Mouse (Mus musculus) lung, embryonic 14.5 days (tissue): Measurements from ENCODE around the gene Zglp1. TPM values are rescaled to one million over a fixed set of nuclear protein-coding genes. Genes with fewer than 3 reads are reported as not detected.

Source experiments
- ATAC-seq: fragments of 200-750 bp; cut with Nextera tagmentation; 2 replicates; pipeline ENCODE4 v1.8.0; 2017; ENCODE audit warnings: mild to moderate bottlenecking, moderate TSS enrichment, moderate library complexity; ENCODE audit not compliant: insufficient read depth
- DNase-seq: peaks from one replicate; pipeline ENCODE4 v3.0.0-alpha.2; 2015
- H3K27ac ChIP-seq: fragments of 300-500 bp; sonication (generic); 2 replicates; pipeline ENCODE4 v1.5.1; 2014; ENCODE audit warnings: low read depth, mild to moderate bottlenecking, moderate library complexity
- H3K27me3 ChIP-seq: fragments of 300-500 bp; sonication (generic); 2 replicates; pipeline ENCODE4 v1.6.1; 2014; ENCODE audit warnings: low read length, control low read depth; ENCODE audit not compliant: insufficient read depth
- H3K36me3 ChIP-seq: fragments of 300-500 bp; sonication (generic); 2 replicates; pipeline ENCODE4 v1.6.1; 2014; ENCODE audit warnings: control low read depth; ENCODE audit not compliant: insufficient read depth
- H3K4me1 ChIP-seq: fragments of 300-500 bp; sonication (generic); 2 replicates; pipeline ENCODE4 v1.6.1; 2014; ENCODE audit warnings: antibody characterized with exemption, control low read depth; ENCODE audit not compliant: insufficient read depth
- H3K4me2 ChIP-seq: fragments of 300-500 bp; sonication (generic); 2 replicates; pipeline ENCODE4 v1.6.1; 2014; ENCODE audit warnings: mild to moderate bottlenecking
- H3K4me3 ChIP-seq: fragments of 300-500 bp; sonication (generic); 2 replicates; pipeline ENCODE4 v1.5.1; 2014; ENCODE audit warnings: low read depth, low read length
- H3K9ac ChIP-seq: fragments of 300-500 bp; sonication (generic); 2 replicates; pipeline ENCODE4 v1.6.1; 2014
- H3K9me3 ChIP-seq: fragments of 300-500 bp; sonication (generic); 2 replicates; pipeline ENCODE4 v1.6.1; 2016; ENCODE audit warnings: low read depth, low read length, control low read depth
- CTCF ChIP-seq: IDR thresholded peaks from 2 replicates; pipeline ENCODE4 v1.5.1; 2016; ENCODE audit warnings: antibody characterized with exemption, low read depth
- WGBS: fragments of 180-500 bp; shearing (Covaris S2); extraction: QIAGEN DNeasy Blood & Tissue Kit; methylation state at CpG from one replicate; pipeline ENCODE4 v1.1.7; 2014; 5-methylcytosine and 5-hydroxymethylcytosine counted together
- polyA plus RNA-seq: library from polyadenylated mRNA; unstranded; fragments of >200 nt; fragmentation: Nextera tagmentation; extraction: Ambion mirVana; gene quantifications from 2 replicates; pipeline ENCODE4 v1.2.1, GENCODE M21; 2014

Gene Zglp1
- polyA plus RNA-seq, 1 experiment from 2014 or later, result not detected

GRCm38 (mm10) chr9:21031896-21032351 is 35.0 kb downstream of the Zglp1 start, which contains the start of gene Icam5:
Icam5 (plus strand) TSS chr9:21032073.
- Histone ChIP-seq H3K4me2 (peak within 1 kb of the TSS; percentile 95), H3K4me3 (peak within 1 kb of the TSS; percentile 52), H3K9ac (peak within 1 kb of the TSS; percentile 51), H3K4me1 (peaks cover 24% of the 10 kb centered on the region; the same call in 1 of the 2 replicates), H3K27ac (no peak within 1 kb of the TSS), H3K36me3 (peaks cover 9% of the 10 kb centered on the region; the same call in 1 of the 2 replicates), H3K9me3 (no peaks in the 10 kb centered on the region), H3K27me3 (peaks cover 64% of the 10 kb centered on the region)
- under 1% methylated on average over 35 of the region's 35 CpGs for WGBS
- ATAC-seq (no peak), DNase-seq (no peak)
- TF ChIP-seq CTCF, result no peak

DNA sequence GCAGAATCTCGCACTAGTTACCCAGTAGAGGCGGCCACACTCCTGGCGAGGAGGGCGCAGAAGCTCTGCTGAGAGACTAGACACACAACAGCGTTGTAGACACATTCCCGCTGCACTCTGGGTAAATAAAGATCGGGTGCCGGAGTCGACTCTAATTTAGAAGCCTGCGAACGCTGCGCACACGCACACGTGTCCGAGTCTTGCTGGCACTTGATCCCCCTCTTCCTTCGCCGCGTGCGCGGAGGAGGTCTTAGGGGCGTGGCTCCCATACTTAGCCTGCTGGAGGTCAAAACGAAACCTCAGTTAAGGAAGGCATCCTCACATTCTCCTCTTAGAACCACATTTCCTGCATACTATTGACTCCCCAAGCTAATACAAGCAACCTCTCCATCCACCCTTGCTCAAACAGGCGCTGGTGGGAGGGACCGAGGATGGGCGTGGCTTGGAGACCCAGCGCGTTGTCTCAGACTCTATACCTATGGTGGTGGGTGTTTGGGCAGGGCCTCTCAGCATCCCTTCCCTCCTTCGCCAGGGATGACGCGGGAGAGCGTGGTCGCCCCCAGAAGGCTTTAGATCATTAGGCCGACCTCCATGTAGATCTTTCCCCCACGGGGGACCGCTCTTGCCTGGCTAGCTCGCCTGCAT is 35.5 kb downstream of the Zglp1 start:
- Histone ChIP-seq H3K4me1 (peaks cover 26% of the 10 kb centered on the region; the same call in 1 of the 2 replicates), H3K4me3 (peak overlapping the region; percentile 52), H3K27ac (no peak overlapping the region), H3K4me2 (peak overlapping the region; percentile 95), H3K9ac (peak overlapping the region; percentile 42), H3K9me3 (no peaks in the 10 kb centered on the region), H3K27me3 (peaks cover 58% of the 10 kb centered on the region), H3K36me3 (peaks cover 9% of the 10 kb centered on the region; the same call in 1 of the 2 replicates)
- WGBS, result under 1% methylated on average over 36 of the region's 36 CpGs
- DNase-seq, result peak; percentile 77
- no peak for TF ChIP-seq CTCF
- ATAC-seq, result peak; percentile 29

DNA sequence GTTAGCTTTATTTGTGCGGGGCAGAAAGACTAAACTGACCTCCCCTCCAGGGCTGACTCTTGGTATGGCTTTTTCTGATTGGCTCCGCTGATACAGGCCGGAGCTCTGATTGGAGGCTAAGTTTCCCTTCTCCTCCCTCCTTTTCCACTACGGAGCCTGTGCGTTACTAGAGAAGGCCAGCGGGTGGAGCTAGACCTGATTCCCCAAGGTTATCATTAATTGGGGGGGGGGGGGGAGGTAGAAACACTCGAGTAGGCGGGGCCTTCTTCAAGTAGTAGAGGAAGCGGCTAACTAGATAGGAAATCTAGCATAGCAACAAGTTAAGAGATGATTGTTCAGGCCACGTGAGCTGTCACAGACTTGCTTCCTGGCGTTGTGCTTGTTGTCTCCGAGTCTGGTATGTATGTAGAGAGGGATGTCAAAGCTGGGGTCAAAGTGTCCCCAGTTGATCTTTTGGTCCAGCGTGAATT is 36.1 kb downstream of the Zglp1 start:
- Histone ChIP-seq H3K27me3 (peaks cover 52% of the 10 kb centered on the region), H3K4me3 (peak overlapping the region; percentile 52), H3K36me3 (peaks cover 9% of the 10 kb centered on the region; the same call in 1 of the 2 replicates), H3K27ac (no peak overlapping the region), H3K4me1 (peaks cover 26% of the 10 kb centered on the region; the same call in 1 of the 2 replicates), H3K4me2 (peak overlapping the region; percentile 95), H3K9ac (no peak overlapping the region), H3K9me3 (no peaks in the 10 kb centered on the region)
- ATAC-seq, result peak; percentile 62
- WGBS, result under 1% methylated on average over 13 of the region's 13 CpGs
- peak; percentile 94 for DNase-seq
- TF ChIP-seq CTCF, result peak; percentile 74

GRCm38 (mm10) chr9:21030055-21030600 is 36.8 kb downstream of the Zglp1 start:
- Histone ChIP-seq H3K9ac (peak overlapping the region; percentile 47; the same call in 1 of the 2 replicates), H3K36me3 (peaks cover 9% of the 10 kb centered on the region; the same call in 1 of the 2 replicates), H3K4me3 (peak overlapping the region; percentile 52), H3K27ac (peak overlapping the region; percentile 31; the same call in 1 of the 2 replicates), H3K9me3 (no peaks in the 10 kb centered on the region), H3K27me3 (peaks cover 46% of the 10 kb centered on the region), H3K4me2 (peak overlapping the region; percentile 95), H3K4me1 (peaks cover 26% of the 10 kb centered on the region; the same call in 1 of the 2 replicates)
- WGBS, result 20% methylated on average over 22 of the region's 22 CpGs
- ATAC-seq, result no peak
- no peak for TF ChIP-seq CTCF
- no peak for DNase-seq

DNA sequence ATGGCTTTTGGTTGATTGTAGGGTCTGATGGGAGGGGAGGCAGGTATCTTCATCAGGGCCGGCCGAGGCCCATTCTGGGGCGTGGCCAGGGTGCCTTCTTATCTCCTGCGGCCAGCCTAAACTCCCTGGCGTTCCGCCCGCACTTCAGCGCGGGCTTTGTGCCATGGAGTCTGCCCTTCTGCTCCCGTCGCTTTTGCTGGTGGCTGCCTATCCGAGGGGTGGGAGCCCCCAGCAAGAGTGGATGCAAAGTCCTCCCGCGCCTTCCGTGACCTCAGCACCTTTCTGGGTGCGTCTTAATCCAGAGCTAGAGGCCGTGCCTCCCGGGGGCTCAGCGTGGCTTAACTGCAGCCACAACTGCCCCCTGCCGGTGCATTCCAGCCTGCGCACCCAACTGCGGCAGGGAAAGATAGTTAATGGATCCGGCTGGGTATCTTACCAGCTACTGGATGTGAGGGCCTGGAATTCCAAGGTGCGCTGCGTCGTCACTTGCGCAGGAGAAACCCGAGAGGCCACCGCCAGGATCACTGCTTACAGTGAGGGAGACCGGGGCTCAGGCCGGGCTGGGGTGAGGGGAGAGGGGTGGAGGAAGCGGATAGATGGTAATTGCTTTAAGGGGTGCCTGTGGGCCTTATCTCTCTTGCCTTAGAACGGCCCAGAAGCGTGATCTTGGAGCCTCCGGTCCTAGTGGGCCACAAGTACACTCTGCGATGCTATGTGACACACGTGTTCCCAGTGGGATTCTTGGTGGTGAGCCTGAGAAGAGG is 37.4 kb downstream of the Zglp1 start, which contains the start of gene Icam4:
Icam4 (plus strand) TSS at position 83 of the 764 bp plus-strand sequence.
- ATAC-seq (peak; percentile 16; the same call in 1 of the 2 replicates), DNase-seq (peak; percentile 89)
- H3K4me2 ChIP-seq, result peak within 1 kb of the TSS; percentile 95
- H3K27me3 ChIP-seq, result peaks cover 39% of the 10 kb centered on the region
- peak within 1 kb of the TSS; percentile 52 for H3K4me3 ChIP-seq
- peak; percentile 92 for TF ChIP-seq CTCF
- no peaks in the 10 kb centered on the region for H3K9me3 ChIP-seq
- 2% methylated on average over 37 of the region's 37 CpGs for WGBS
- peak within 1 kb of the TSS; percentile 47 for H3K9ac ChIP-seq
- H3K27ac ChIP-seq, result peak within 1 kb of the TSS; percentile 58; the same call in 1 of the 2 replicates
- peaks cover 26% of the 10 kb centered on the region; the same call in 1 of the 2 replicates for H3K4me1 ChIP-seq
- peaks cover 9% of the 10 kb centered on the region; the same call in 1 of the 2 replicates for H3K36me3 ChIP-seq

- DNase-seq (no peak), ATAC-seq (no peak)
- H3K36me3 ChIP-seq, result peaks cover 9% of the 10 kb centered on the region; the same call in 1 of the 2 replicates
- no peak for TF ChIP-seq CTCF
- H3K9me3 ChIP-seq, result no peaks in the 10 kb centered on the region
- no peak overlapping the region for H3K4me3 ChIP-seq
- peak overlapping the region; percentile 58; the same call in 1 of the 2 replicates for H3K27ac ChIP-seq
- H3K4me2 ChIP-seq, result peak overlapping the region; percentile 95
- H3K27me3 ChIP-seq, result peaks cover 31% of the 10 kb centered on the region
- 65% methylated on average over 6 of the region's 6 CpGs for WGBS
- peaks cover 26% of the 10 kb centered on the region; the same call in 1 of the 2 replicates for H3K4me1 ChIP-seq
- no peak overlapping the region; the same call in 1 of the 2 replicates for H3K9ac ChIP-seq
These were observed 38.3 kb downstream of the Zglp1 start for GRCm38 (mm10) chr9:21028560-21029110.
